Mouse (Mus musculus) G1E (cell line): ENCODE results near the gene Gm12845. TPM values are rescaled to one million over a fixed set of nuclear protein-coding genes. Genes with fewer than 3 reads are reported as not detected.
"Not testable (repeated sequence)": the region's sequence is repeated elsewhere in the genome, so short reads cannot be mapped to it uniquely, and the experiment has no call there.

ENCODE experiments used
- ATAC-seq: 2 replicates; pipeline ENCODE4 v1.8.0; 2016; ENCODE audit warnings: mild to moderate bottlenecking; ENCODE audit not compliant: insufficient number of reproducible peaks, poor library complexity, low FRiP score, severe bottlenecking; ENCODE audit errors: extremely low read depth
- DNase-seq: peaks from one replicate; pipeline ENCODE4 v3.0.0; 2012; ENCODE audit warnings: low spot score
- H3K27me3 ChIP-seq: 2 replicates; pipeline ENCODE4 v1.6.1; 2012; ENCODE audit warnings: mild to moderate bottlenecking, low read length, inconsistent platforms; ENCODE audit not compliant: insufficient read depth
- H3K36me3 ChIP-seq: replicated peaks from 2 replicates; pipeline ENCODE3; 2012; ENCODE audit warnings: mild to moderate bottlenecking, inconsistent platforms
- H3K4me1 ChIP-seq: 2 replicates; pipeline ENCODE4 v1.6.1; 2012; ENCODE audit warnings: low read depth, low read length, inconsistent platforms, mixed read lengths; ENCODE audit not compliant: insufficient read depth
- H3K4me3 ChIP-seq: 2 replicates; pipeline ENCODE4 v1.5.1; 2012; ENCODE audit warnings: low read depth, mild to moderate bottlenecking, inconsistent platforms, low read length, moderate library complexity, mixed read lengths
- H3K9me3 ChIP-seq: replicated peaks from 2 replicates; pipeline ENCODE4 v1.6.1; 2012; ENCODE audit warnings: inconsistent platforms
- CTCF ChIP-seq: IDR thresholded peaks from 2 replicates; pipeline ENCODE4 v1.5.1; 2012; ENCODE audit warnings: low read depth, low read length, inconsistent platforms, mixed read lengths
- GATA1 ChIP-seq: IDR thresholded peaks from 2 replicates; pipeline ENCODE4 v1.6.1; 2012; ENCODE audit warnings: borderline replicate concordance, low read length, inconsistent platforms, mixed read lengths
- GATA2 ChIP-seq: IDR thresholded peaks from 2 replicates; pipeline ENCODE4 v1.6.1; 2012; ENCODE audit warnings: low read depth, low read length, inconsistent platforms, borderline replicate concordance
- POLR2AphosphoS5 ChIP-seq: IDR thresholded peaks from 2 replicates; pipeline ENCODE4 v1.6.1; 2012; ENCODE audit warnings: low read depth, low read length, inconsistent platforms; ENCODE audit not compliant: insufficient replicate concordance
- TAL1 ChIP-seq: conservative IDR thresholded peaks from 2 replicates; pipeline ENCODE4 v1.6.1; 2012; ENCODE audit warnings: low read depth, low read length, inconsistent platforms, mixed read lengths
- polyA plus RNA-seq: library from polyadenylated mRNA; stranded (reverse); fragments of >175 nt; gene quantifications from 2 replicates; pipeline ENCODE4 v1.2.3, GENCODE M21; 2012
- total RNA-seq, 2 experiments: library from RNA; stranded (forward) in 1 of 2; stranded (reverse) in 1 of 2; fragments of 200-1000 nt in 1 of 2; fragments of >200 nt in 1 of 2; fragmentation: Nextera tagmentation in 1 of 2; gene quantifications; 2 replicates each; pipeline ENCODE4 v1.2.3; 2014 to 2017

The Gm12845 gene
- total and polyA plus RNA-seq, 3 experiments, result 0.11 TPM; not detected in 2

DNA sequence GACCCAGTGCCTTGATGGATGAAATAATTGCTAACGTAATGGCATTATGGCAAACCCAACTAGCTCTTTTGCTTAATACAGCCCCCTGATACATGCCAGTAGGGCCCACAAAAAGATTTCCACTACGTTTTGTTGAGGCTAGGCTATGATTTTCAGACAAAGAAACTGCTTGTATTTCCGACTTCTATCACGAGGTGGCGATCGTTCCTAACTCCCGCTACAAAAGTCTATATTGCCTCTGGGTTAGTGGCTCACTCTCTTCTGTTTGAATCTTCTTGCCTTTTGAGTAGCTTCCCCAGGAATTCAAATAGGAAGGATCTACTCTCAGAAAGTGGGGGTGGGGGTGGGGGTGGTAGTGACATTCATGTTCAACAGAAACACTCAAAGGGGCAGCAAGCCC lies 18.9 kb upstream of the Gm12845 start:
- H3K4me1 ChIP-seq, result no peaks in the 10 kb centered on the region
- no peak for ATAC-seq
- H3K27me3 ChIP-seq, result peaks cover 11% of the 10 kb centered on the region
- peak; percentile 26; the same call in 1 of the 2 replicates for TF ChIP-seq CTCF
- no peak for TF ChIP-seq TAL1
- no peak for TF ChIP-seq POLR2AphosphoS5
- H3K36me3 ChIP-seq, result no peaks in the 10 kb centered on the region
- no peak overlapping the region for H3K4me3 ChIP-seq
- peak; percentile 14 for DNase-seq
- no peaks in the 10 kb centered on the region for H3K9me3 ChIP-seq

DNA sequence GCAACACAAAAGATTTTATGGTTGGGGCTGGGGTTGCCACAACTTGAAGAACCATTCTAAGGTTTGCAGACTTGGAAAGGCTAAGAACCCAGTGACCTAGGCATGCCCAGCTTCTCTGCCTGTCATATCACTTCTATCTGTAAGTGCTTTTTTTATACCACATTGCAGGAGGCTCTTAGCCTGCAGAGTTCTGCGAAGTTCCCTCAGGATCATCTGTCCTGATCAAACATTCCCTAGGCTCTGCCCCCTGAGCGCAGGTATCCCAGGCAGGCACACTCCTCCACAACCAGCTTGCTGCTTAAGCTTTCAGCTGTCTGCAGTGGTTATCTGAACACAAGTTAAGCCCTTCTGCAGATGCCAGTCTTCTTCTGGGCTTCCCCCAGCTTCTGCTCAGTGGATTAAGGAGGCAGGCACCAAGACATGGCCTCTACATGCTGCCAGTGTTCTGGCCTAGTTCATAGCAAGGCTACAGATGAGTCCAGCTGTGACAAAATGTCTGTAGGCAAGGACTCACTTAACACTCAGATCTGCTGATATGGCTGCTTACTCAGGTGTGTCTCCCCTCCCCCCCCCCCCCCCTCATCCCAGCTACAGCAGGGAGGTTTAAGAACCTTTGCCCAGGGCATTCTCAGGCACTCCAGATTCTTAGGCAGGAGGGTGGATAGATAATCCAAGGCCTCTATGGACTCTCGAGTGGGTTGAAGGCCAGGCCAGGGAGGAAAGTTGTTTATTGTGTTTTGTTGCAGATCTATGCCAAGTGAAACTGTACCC lies 15.2 kb upstream of the Gm12845 start:
- no peak for DNase-seq
- no peak for ATAC-seq
- no peak for TF ChIP-seq CTCF
- TF ChIP-seq TAL1, result no peak
- TF ChIP-seq GATA2, result no peak
- no peak for TF ChIP-seq GATA1
- no peak for TF ChIP-seq POLR2AphosphoS5
- no peaks in the 10 kb centered on the region for H3K4me1 ChIP-seq
- H3K9me3 ChIP-seq, result no peaks in the 10 kb centered on the region
- H3K36me3 ChIP-seq, result no peaks in the 10 kb centered on the region
- peaks cover 5% of the 10 kb centered on the region; the same call in 1 of the 2 replicates for H3K27me3 ChIP-seq
- no peak overlapping the region for H3K4me3 ChIP-seq

DNA sequence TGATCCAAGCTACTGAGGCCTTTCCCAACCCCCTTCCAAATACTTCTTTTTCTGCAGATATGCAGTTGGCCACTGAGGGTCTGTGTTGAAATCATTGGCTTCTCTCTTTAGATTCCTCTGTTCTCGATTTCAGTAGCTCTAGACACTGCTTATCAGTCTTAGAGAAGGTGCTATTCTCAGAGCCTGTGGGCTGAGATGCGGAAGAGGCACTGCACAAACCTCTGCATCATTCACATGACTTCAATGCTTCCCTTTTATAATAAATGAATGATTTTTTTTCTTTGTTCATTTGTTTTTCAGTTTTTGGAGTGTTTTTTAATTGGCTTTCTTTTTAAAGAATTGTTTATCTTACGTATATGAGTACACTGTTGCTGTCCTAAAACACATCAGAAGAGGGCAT lies 11.9 kb upstream of the Gm12845 start:
- Histone ChIP-seq H3K4me1 (no peaks in the 10 kb centered on the region), H3K27me3 (peaks cover 4% of the 10 kb centered on the region; the same call in 1 of the 2 replicates), H3K36me3 (no peaks in the 10 kb centered on the region), H3K4me3 (no peak overlapping the region), H3K9me3 (no peaks in the 10 kb centered on the region)
- ATAC-seq (no peak), DNase-seq (no peak)
- TF ChIP-seq CTCF (no peak), POLR2AphosphoS5 (no peak), TAL1 (no peak), GATA1 (no peak), GATA2 (no peak)

DNA sequence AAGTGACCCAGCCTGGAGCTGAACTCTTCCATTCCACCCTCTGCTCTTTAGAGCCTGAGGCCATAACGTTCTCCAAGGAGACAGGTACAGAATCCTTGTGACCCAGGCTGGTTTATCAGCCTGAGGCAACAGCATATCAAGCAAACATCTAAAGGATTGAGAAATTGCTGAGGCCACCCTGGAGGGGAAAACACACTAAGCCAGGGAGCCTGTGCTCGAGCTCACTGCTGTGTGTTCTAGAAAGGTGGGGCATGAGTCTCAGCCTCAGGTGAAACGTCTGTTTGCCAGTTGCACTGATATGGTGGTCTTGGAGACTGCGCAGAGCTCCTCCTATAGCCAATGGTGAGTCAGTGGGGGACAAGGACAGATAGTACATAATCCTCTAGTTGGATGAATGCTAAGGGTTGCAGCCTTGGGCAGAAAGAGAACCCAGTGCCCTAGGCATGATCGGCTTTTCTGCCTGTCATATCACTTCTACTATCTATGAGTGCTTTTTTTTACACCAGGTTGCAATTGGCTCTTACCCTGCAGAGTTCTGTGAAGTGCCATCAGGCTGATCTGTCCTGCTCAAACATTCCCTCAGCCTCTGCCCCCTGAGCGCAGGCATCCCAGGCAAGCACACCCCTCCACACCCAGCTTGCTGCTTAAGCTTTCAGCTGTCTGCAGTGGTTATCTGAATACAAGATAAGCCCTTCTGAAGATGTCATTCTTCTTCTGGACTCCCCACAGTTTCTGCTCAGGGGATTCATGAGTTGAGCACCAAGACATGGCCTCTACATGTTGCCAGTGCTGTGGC lies 10.7 kb upstream of the Gm12845 start:
- H3K9me3 ChIP-seq, result no peaks in the 10 kb centered on the region
- H3K27me3 ChIP-seq, result peaks cover 4% of the 10 kb centered on the region; the same call in 1 of the 2 replicates
- H3K4me3 ChIP-seq, result no peak overlapping the region
- H3K4me1 ChIP-seq, result no peaks in the 10 kb centered on the region
- no peak for TF ChIP-seq CTCF
- no peak for TF ChIP-seq POLR2AphosphoS5
- TF ChIP-seq GATA2, result no peak
- TF ChIP-seq GATA1, result no peak
- TF ChIP-seq TAL1, result no peak
- ATAC-seq, result no peak
- no peak for DNase-seq
- H3K36me3 ChIP-seq, result no peaks in the 10 kb centered on the region

DNA sequence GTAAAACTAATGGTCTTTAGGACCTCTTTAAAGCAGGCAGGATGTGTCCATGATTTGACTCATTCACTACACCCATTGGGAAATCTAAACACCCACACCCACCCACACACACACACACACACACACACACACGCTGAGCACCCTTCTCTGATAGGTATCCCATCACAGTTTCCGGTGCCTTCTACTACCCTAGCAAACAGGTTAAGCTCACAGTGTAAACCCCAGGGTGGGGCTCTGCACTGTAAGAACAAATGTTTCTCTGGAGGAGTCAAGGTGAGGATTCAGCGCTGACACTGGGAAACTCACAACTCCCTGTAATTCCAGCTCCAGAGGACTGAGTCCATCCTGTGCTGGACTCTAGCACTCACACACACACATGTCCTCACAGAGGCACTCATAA lies 7.7 kb downstream of the Gm12845 start:
- ATAC-seq (no peak), DNase-seq (no peak)
- peaks cover 13% of the 10 kb centered on the region for H3K27me3 ChIP-seq
- no peak for TF ChIP-seq GATA2
- TF ChIP-seq POLR2AphosphoS5, result no peak
- no peak for TF ChIP-seq TAL1
- TF ChIP-seq CTCF, result no peak
- no peak for TF ChIP-seq GATA1
- no peaks in the 10 kb centered on the region for H3K36me3 ChIP-seq
- no peak overlapping the region for H3K4me3 ChIP-seq
- no peaks in the 10 kb centered on the region for H3K4me1 ChIP-seq
- no peaks in the 10 kb centered on the region for H3K9me3 ChIP-seq

DNA sequence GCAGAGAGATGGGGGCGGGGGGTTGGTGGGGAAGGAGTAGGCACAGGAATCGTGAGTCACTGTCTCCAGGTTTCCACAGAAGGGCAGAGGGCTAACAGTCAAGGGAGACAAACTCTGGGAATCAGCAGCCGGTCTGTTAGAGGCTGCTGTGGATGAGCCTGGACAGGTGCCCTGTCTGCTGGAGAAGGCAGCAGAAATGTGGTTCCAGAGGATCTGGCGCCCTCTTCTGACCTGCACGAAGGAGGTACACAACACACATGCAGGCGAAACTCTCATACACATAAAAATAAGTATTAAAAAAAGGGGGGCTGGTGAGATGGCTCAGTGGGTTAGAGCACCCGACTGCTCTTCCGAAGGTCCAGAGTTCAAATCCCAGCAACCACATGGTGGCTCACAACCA lies 13.3 kb downstream of the Gm12845 start:
- Histone ChIP-seq H3K9me3 (no peaks in the 10 kb centered on the region), H3K4me3 (no peak overlapping the region), H3K27me3 (peaks cover 21% of the 10 kb centered on the region), H3K4me1 (no peaks in the 10 kb centered on the region), H3K36me3 (no peaks in the 10 kb centered on the region)
- ATAC-seq (no peak), DNase-seq (no peak)
- TF ChIP-seq GATA1 (no peak), POLR2AphosphoS5 (no peak), GATA2 (no peak)

DNA sequence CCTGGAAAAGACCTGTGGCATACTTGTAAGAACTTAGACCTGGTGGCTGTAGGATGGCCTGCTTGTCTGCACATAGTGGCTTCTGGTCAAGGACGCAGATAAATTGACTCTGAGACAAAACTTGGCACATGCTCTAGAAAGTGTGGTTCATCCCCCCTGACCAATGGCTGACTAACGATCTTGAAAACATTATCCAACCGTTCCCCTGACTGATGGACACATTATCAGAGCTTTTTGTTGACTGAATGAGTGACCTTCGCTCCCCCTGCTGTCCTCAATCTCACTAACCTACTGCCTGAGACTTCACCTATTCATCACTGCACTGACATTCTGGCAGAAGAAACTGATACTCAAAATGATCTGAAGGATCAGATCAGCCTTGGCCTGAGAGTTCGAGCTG lies 28.3 kb downstream of the Gm12845 start:
- not testable (repeated sequence) for H3K4me3 ChIP-seq, ATAC-seq, H3K4me1 ChIP-seq, DNase-seq, H3K36me3 ChIP-seq, H3K9me3 ChIP-seq
- H3K27me3 ChIP-seq, result peaks cover 20% of the 10 kb centered on the region
